Mouse (Mus musculus) urinary bladder, postnatal 36 days (tissue): ENCODE data around the gene Sdr39u1.

ENCODE experiments used
- DNase-seq, 2 experiments: peaks; one replicate each; pipeline ENCODE4 v3.0.0; 2022; ENCODE audit warnings: low spot score in 2 of 2, mixed read lengths in 1 of 2

Gene Sdr39u1

GRCm38 (mm10) chr14:55884166-55884565, 15.9 kb downstream of the Sdr39u1 start, which contains the start of gene Cbln3:
Gene Cbln3 (minus strand): TSS chr14:55884392.
- DNase-seq, result peak in 1 of 2 experiments; percentile 37

DNA sequence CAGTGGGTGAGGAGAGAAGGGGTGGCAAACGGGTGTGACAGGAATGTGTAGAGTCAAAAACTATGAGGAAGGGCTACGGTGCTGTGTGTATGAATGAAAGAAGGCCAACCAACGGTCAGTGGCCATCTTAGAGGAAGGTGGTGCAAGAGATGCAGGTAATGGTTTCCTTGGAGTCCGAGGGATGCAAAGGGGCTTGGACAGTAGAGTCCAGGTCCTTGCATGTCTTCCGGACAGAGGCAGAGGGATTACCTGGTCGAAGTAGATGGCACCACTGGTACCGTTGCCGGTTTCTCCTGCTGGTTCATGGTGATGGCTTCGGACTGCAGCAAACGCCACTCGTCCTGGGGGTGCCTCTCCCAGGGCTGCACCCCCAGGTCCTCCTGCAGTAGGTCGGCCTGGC, 16.4 kb downstream of the Sdr39u1 start:
- DNase-seq, result no peak

GRCm38 (mm10) chr14:55883149-55883661, 16.9 kb downstream of the Sdr39u1 start:
- no peak for DNase-seq

- DNase-seq, result peak in 1 of 2 experiments; percentile 46
These were observed 17.9 kb downstream of the Sdr39u1 start for GRCm38 (mm10) chr14:55882171-55882641.

GRCm38 (mm10) chr14:55880982-55881381, 19.1 kb downstream of the Sdr39u1 start:
- no peak for DNase-seq

DNA sequence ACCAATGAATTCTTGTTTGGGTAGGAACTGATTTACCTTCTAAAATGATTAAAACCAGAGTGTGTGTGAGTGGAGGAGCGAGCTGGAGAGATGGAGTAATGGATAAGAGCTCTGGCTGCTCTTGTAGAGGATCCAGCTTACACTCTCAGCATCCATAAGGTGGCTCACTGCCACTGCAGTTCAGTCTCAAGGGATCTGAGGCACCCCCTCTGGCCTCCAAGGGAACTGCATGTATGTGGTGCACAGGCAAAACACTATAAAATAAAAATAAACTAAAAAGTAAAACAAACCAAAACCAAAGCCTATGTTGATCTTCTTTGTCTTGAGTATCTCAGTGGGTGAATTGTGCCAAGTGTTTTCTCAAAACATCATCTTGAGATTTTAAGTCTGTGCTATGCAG, 20.5 kb downstream of the Sdr39u1 start:
- peak; percentile 72 to 73 for DNase-seq

DNA sequence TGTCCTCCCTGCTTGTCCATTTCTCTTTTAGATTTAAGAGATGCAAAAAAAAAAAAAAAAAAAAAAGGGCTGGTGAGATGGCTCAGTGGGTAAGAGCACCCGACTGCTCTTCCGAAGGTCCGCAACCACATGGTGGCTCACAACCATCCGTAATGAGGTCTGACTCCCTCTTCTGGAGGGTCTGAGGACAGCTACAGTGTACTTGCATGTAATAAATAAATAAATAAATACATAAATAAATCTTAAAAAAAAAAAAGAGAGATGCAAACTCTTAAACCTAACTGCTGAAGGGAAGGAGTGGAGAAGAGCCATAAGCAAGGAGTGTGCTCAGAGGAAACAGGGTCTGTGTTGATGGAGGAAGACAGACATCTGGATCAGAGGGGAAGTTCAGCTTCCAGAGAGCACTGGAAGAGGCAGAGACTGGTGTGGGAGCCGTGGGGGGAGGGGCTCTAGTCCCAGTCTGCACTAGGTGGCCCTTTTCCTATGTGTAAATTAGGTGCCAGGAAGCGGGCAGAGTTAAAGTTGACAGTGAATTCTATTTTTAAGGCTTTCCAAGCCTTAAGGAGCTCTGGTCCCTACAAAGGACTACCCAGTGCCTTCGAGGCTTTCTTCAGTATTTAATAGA, 21.7 kb downstream of the Sdr39u1 start:
- DNase-seq, result no peak

- no peak for DNase-seq
These were observed 22.4 kb downstream of the Sdr39u1 start for GRCm38 (mm10) chr14:55877469-55878315.

DNA sequence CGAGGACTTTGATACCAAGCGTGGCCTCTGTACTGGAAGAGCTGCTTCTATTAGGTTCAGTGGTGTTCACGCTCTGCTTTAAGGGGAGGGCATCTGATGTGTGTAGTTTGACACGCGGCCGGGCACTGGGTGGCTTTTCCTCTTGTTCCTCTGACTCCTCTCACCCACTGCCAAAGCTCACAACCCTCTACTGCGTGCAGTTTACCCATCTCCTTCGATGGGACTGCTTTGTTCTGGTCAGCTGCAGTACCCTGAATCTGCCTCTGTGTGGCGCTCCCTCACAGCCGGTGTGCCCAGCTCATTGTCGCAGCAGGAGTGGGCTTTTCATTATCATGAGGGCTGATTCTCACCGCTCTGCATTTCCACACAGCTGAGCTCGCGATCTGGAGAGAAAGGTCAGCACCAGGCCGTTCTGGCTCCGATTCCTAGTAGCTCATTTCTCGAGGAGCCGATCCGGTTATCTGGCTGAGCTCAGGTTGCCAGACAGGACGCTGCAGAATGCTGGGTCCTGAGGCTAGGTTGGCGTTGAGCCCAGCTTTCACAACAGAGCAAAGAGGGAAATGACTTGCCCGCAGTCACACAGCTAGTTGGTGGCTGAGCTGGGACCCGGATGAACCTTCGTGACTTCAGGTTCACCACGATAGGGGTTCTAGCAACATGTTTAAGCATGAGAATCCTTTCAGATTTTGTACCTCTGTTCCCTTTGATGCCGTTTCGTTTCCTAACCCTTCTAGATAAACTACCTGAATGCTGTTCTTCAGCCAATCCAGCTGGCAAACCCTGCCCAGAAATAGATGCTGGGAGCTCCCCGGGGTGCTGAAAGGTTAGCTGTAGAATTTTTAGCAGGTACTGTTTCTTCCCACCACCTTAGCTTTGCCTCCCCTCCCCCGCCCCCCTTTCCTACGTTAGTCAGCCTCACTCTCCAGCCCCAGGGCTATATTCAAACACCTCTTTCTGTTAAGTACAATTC, 26.1 kb downstream of the Sdr39u1 start:
- peak; percentile 60 to 67 for DNase-seq

DNA sequence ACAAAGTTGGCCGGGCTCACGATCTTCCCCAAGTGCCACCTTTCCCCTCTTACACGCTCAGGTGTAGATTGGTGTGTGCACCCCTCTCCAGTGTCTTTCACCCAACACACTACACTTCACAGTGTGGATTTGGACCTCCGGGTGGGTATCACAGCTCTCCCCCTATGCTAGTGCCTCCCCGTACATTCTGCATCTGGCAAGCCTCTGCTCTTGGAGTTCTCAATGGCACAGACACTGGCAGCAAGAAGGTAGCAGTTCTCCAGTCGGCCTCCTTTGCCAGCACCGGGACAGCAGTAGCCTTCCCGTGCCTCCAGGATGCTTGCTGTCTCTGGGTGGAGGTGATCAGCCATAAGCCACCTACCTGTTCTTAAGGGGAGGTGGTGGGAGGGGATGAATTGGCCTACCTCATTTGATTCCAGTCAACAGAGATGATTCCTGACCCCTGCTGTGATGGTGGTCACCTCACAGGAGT, 26.8 kb downstream of the Sdr39u1 start:
- no peak for DNase-seq

- no peak for DNase-seq
These were observed 27.5 kb downstream of the Sdr39u1 start for GRCm38 (mm10) chr14:55872551-55872950.

DNA sequence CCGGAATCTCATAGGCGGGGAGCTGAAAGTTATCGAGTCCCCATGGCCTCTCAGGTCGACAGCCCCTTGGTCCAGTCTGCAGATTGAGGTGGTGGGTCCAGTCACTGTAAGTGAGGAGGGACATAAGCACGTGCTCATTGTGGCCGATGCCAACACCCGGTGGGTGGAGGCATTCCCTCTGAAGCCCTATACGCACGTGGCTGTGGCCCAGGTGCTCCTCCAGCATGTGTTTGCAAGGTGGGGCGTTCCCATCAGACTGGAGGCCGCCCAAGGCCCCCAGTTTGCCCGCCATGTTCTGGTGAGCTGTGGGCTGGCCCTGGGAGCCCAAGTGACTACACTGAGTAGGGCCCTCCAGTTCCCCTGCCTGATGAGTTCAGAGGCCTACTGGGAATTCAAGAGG, 28.1 kb downstream of the Sdr39u1 start:
- no peak for DNase-seq

DNA sequence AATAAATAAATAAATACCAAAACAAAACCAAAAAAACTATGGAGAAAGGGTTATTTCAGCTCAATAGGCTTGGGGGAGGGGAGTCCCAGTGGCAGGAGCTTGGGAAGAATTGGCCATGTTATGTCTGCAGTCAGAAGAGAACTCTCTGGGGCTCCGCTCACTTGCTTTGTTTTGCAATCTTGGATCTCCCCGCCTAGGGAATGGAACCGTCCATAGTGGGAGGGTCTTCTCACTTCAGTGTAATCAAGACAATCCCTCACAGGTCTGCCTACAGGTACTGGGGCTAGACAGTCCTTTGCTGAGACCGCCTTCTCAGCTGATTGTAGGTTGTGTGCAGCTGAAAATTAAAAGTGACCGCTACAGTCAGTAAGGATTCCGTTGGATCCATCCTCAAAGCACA, 30.6 kb downstream of the Sdr39u1 start:
- DNase-seq, result no peak

GRCm38 (mm10) chr14:55868230-55869026, 31.7 kb downstream of the Sdr39u1 start:
- no peak for DNase-seq

- no peak for DNase-seq
These were observed 33.1 kb downstream of the Sdr39u1 start for GRCm38 (mm10) chr14:55866962-55867361.

DNA sequence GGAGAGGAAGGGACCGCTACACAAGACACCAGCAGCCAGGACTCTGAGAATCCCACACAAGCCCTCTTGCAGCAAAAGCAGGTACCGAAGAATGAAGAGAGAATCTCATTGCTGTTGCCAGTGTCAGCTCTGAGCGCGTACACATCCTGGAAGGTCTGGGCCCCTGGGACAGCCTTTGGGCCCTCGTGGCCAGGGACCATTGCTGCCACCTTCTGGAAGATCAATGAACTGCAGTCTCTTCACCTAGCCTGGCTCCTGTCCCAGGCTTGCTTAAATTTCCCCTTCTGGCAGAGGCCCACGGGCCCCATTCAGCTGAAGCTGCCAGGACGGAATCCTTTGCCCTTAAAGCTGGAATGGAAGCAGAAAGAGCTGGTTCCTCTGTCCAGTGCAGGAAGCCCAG, 36.3 kb downstream of the Sdr39u1 start:
- DNase-seq, result peak in 1 of 2 experiments; percentile 74

DNA sequence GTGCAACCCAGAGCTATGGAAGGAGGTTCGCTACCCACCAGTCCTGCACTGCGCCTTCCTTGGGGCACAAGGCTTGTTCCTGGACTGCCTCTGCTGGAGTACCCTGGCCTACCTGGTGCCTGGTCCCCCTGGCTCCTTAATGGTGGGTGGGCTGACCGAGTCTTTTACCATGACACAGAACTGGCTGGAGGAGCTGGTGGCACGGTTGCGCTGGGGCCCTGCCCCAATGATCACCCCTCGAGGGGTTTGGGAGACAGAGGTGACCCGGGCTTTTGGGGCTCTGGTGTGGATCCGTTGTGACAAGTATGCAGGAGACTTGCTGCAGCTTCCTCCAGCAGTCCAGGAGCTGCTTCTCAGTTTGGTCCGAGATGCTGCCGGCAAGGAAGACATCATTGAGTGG, 37.1 kb downstream of the Sdr39u1 start:
- DNase-seq, result no peak

DNA sequence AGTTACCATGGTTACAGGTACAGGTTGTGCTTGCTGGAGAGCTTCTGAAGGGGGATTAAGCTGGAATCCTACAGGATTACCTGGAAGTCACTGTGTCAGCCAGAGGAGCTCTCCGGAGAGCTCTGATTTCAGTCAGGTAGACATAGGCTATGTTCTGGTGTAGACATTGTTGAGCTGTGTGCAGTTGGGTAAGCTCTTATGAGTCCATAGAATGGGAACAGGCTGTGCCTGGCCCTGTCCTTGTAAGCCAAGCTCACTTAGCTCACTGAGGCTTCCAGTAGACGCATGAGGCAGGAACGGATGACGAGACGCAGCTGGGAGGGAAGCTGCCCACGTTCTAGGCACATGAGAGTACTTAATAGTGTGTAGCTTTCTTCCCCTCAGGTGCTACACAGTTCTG, 37.9 kb downstream of the Sdr39u1 start:
- no peak for DNase-seq

DNA sequence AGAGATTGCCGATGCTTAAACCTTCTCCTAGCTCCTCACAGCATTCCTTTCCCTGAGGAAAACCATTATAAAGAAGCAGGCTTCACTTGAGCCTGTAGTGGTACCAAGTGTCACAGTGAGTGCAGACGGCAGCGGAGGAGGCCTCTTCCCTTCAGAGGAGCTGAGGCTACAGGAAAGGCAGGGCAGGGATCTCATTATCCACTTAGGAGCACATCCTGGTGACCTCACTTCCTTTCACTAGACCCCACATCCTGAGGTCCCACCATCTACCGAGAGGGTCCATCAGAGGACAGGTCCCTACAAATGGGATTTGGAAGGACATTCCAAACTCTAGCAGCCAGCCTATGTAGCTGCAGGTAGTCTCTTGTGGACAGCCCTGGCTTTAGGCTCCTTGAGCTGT, 42.5 kb downstream of the Sdr39u1 start:
- no peak for DNase-seq

DNA sequence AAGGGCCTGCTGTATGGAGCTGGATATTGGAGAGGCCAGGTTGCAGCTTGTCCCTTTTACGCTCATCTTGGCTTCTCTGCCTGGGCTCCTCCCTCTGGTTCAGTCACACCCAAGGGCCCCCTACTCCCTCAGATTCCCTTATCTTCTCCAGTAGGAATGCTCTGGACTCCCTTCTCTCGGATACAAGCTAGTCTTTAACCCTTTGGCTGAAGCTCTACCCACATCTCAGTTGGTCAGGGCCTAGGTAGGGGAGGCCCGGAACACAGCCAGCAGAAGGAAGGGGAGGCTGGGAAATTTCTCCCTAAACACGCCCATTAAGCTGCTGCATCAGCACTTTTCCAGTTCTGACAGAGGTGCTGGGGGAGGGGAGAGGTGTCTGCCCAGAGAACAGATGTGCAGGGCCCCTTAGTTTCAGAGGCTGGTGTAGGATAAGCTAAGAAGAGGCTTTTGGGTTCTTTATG, 45.0 kb downstream of the Sdr39u1 start:
- peak in 1 of 2 experiments; percentile 40 for DNase-seq
